Mouse (Mus musculus) neural tube, embryonic 15.5 days (tissue): ENCODE results near the gene Wfdc11. TPM values are rescaled to one million over a fixed set of nuclear protein-coding genes. Genes with fewer than 3 reads are reported as not detected.

Experiments
- ATAC-seq: fragments of 200-750 bp; cut with Nextera tagmentation; 2 replicates; pipeline ENCODE4 v1.8.0; 2017; ENCODE audit warnings: mild to moderate bottlenecking, moderate TSS enrichment, moderate library complexity; ENCODE audit not compliant: low FRiP score
- H3K27ac ChIP-seq: fragments of 300-500 bp; sonication (generic); replicated peaks from 2 replicates; pipeline ENCODE4 v1.5.1; 2015; ENCODE audit warnings: mild to moderate bottlenecking, inconsistent platforms
- H3K27me3 ChIP-seq: fragments of 300-500 bp; sonication (generic); replicated peaks from 2 replicates; pipeline ENCODE4 v1.6.1; 2015; ENCODE audit warnings: inconsistent platforms
- H3K36me3 ChIP-seq: fragments of 300-500 bp; sonication (generic); 2 replicates; pipeline ENCODE4 v1.6.1; 2015; ENCODE audit warnings: inconsistent platforms
- H3K4me1 ChIP-seq: fragments of 300-500 bp; sonication (generic); 2 replicates; pipeline ENCODE4 v1.6.1; 2015; ENCODE audit warnings: inconsistent platforms
- H3K4me2 ChIP-seq: fragments of 300-500 bp; sonication (generic); 2 replicates; pipeline ENCODE4 v1.6.1; 2015; ENCODE audit warnings: inconsistent platforms, mild to moderate bottlenecking, moderate library complexity
- H3K4me3 ChIP-seq: fragments of 300-500 bp; sonication (generic); replicated peaks from 2 replicates; pipeline ENCODE4 v1.5.1; 2015; ENCODE audit warnings: mild to moderate bottlenecking, inconsistent platforms
- H3K9ac ChIP-seq: fragments of 300-500 bp; sonication (generic); replicated peaks from 2 replicates; pipeline ENCODE4 v1.6.1; 2015; ENCODE audit warnings: mild to moderate bottlenecking, inconsistent platforms
- H3K9me3 ChIP-seq: fragments of 300-500 bp; sonication (generic); replicated peaks from 2 replicates; pipeline ENCODE4 v1.6.1; 2016; ENCODE audit warnings: inconsistent platforms
- WGBS: fragments of 180-500 bp; shearing (Covaris S2); methylation state at CpG from one replicate; pipeline ENCODE4 v1.1.7; 2015; ENCODE audit warnings: mixed read lengths; 5-methylcytosine and 5-hydroxymethylcytosine counted together
- polyA plus RNA-seq: library from polyadenylated mRNA; unstranded; fragments of >200 nt; fragmentation: Nextera tagmentation; extraction: Ambion mirVana; gene quantifications from 2 replicates; pipeline ENCODE4 v1.2.1, GENCODE M21; 2015

The Wfdc11 gene
- polyA plus RNA-seq, 1 experiment from 2014 or later: not detected

DNA sequence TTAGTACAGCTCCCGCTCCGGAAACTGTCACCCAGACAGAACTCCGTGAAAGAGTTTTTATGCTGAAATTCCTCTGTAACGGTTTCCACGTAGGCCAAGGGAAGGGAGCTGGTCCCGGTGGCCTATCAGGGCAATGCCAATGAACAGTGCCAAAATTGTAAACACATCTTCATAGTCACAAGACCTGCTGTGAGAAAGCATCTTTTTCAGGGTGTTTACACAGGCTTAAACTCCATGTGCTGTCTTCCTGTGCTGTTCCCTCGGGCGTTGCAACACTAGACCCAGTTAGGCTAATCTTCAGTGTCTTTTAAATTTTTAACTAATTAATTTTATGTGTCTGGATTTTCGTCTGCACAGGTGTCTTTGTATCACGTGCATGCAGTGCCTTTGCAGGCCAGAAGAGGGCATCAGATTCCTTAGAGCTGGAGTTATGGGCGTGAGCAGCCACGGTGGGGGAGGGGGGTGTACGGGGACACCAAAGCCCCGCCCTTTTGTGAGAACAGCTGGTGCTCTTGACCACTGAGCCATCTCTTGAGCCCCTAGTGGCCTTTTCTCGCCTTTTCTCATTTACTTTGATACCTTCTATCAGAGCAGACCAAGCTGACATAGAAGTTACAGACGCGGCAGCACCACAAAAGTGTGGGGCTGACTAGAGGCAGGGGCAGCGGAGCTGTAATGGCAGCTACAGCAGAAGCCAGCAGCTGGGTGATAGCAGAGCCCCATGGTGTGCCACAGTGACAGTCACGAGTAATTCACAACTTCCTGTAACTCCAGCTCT, 5.2 kb upstream of the Wfdc11 start:
- Histone ChIP-seq H3K27me3 (no peaks in the 10 kb centered on the region), H3K9me3 (no peaks in the 10 kb centered on the region), H3K27ac (no peak overlapping the region), H3K36me3 (no peaks in the 10 kb centered on the region), H3K4me1 (peaks cover 10% of the 10 kb centered on the region), H3K4me3 (peak overlapping the region; percentile 37), H3K4me2 (peak overlapping the region; percentile 57), H3K9ac (peak overlapping the region; percentile 40)
- WGBS: 20% methylated on average over 19 of the region's 19 CpGs
- ATAC-seq: peak; percentile 35

- Histone ChIP-seq H3K27me3 (no peaks in the 10 kb centered on the region), H3K4me2 (no peak overlapping the region), H3K36me3 (no peaks in the 10 kb centered on the region), H3K9ac (no peak overlapping the region), H3K9me3 (no peaks in the 10 kb centered on the region), H3K27ac (no peak overlapping the region), H3K4me3 (no peak overlapping the region), H3K4me1 (peaks cover 10% of the 10 kb centered on the region)
- ATAC-seq: no peak
- WGBS: 85% methylated on average over 16 of the region's 16 CpGs
Measured at GRCm38 (mm10) chr2:164676916-164677685, 3.2 kb upstream of the Wfdc11 start.

DNA sequence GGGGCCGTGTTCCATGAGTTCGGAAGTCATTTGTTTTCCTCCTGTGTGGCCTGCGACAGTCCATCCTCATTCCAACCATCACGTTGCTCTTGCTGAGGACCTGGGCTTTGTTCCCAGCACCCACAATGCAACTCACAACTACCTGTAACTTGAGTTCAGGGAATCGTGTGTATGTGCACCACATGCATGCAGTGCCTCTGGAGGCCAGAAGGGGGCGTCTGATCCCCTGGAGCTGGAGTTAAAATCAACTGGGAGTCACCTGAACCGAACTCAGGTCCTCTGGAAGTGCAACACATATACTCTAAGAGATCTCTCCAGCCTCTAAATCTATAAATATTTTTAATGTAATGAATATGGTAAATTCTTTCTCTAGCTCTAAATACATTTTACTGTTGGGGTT, 2.2 kb upstream of the Wfdc11 start:
- no peaks in the 10 kb centered on the region for H3K9me3 ChIP-seq
- WGBS: 83% methylated on average over 7 of the region's 7 CpGs
- no peak overlapping the region for H3K4me3 ChIP-seq
- no peaks in the 10 kb centered on the region for H3K27me3 ChIP-seq
- no peak overlapping the region for H3K4me2 ChIP-seq
- no peak overlapping the region for H3K27ac ChIP-seq
- no peak for ATAC-seq
- H3K36me3 ChIP-seq: no peaks in the 10 kb centered on the region
- H3K4me1 ChIP-seq: peaks cover 10% of the 10 kb centered on the region
- no peak overlapping the region for H3K9ac ChIP-seq

DNA sequence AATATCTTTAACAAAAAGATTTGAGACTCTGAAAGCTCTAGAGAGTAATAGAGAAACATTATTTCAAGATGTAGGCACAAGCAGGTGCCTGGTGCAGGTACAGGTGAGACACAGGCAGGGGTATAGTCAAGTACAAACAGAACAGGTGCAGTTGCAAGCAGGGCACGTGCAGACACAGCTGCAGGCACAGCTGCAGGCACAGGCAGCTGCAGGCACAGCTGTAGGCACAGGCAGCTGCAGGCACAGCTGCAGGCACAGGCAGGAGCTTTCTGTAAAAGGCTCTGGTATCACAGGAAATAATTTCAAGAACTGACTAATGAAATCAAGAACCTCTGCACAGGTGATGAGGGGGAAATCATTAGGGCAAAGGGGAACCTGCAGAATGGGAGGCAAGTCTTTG, 2.9 kb downstream of the Wfdc11 start:
- no peaks in the 10 kb centered on the region for H3K9me3 ChIP-seq
- H3K27ac ChIP-seq: no peak overlapping the region
- no peak overlapping the region for H3K4me3 ChIP-seq
- H3K27me3 ChIP-seq: no peaks in the 10 kb centered on the region
- H3K4me2 ChIP-seq: no peak overlapping the region
- H3K36me3 ChIP-seq: no peaks in the 10 kb centered on the region
- no peak for ATAC-seq
- WGBS: 14% methylated on average over 1 of the region's 1 CpGs
- no peak overlapping the region for H3K9ac ChIP-seq
- no peaks in the 10 kb centered on the region for H3K4me1 ChIP-seq

GRCm38 (mm10) chr2:164670261-164670660, 3.6 kb downstream of the Wfdc11 start:
- no peak for ATAC-seq
- H3K9me3 ChIP-seq: no peaks in the 10 kb centered on the region
- no peak overlapping the region for H3K4me2 ChIP-seq
- H3K36me3 ChIP-seq: no peaks in the 10 kb centered on the region
- 81% methylated on average over 5 of the region's 5 CpGs for WGBS
- H3K9ac ChIP-seq: no peak overlapping the region
- H3K27me3 ChIP-seq: no peaks in the 10 kb centered on the region
- H3K4me3 ChIP-seq: no peak overlapping the region
- H3K27ac ChIP-seq: no peak overlapping the region
- H3K4me1 ChIP-seq: no peaks in the 10 kb centered on the region

- no peak overlapping the region for H3K9ac ChIP-seq
- H3K27ac ChIP-seq: no peak overlapping the region
- no peaks in the 10 kb centered on the region for H3K9me3 ChIP-seq
- no peak for ATAC-seq
- no peaks in the 10 kb centered on the region for H3K4me1 ChIP-seq
- WGBS: 88% methylated on average over 7 of the region's 7 CpGs
- no peaks in the 10 kb centered on the region for H3K27me3 ChIP-seq
- no peaks in the 10 kb centered on the region for H3K36me3 ChIP-seq
- no peak overlapping the region for H3K4me2 ChIP-seq
- H3K4me3 ChIP-seq: no peak overlapping the region
Measured at GRCm38 (mm10) chr2:164664851-164665250, 9.0 kb downstream of the Wfdc11 start.

DNA sequence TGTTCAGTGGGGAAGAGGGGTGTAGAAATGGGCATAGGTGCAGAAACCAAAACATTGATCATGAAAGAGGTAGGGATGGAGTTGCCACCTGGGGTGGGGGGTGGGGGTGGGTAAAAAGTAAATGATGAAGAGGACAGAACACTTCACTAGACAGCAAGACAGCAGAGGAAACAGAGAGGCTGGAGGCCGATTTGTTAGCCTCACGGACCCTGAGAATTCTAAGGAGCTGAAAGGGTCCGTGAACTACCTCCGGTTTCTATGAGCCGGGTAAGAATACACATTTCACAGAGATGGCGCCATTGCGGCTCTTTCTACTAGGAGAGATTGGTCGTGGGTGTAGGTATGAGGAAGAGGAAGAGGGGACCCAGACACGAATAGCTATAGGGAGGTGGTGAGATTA, 17.4 kb downstream of the Wfdc11 start, which contains the start of gene Wfdc9:
Gene Wfdc9 (minus strand): TSS at position 101 of the 400 bp plus-strand sequence.
- no peak within 1 kb of the TSS for H3K4me3 ChIP-seq
- no peak within 1 kb of the TSS for H3K27ac ChIP-seq
- WGBS: 90% methylated on average over 9 of the region's 9 CpGs
- H3K9me3 ChIP-seq: no peaks in the 10 kb centered on the region
- no peaks in the 10 kb centered on the region for H3K36me3 ChIP-seq
- H3K4me2 ChIP-seq: no peak within 1 kb of the TSS
- H3K9ac ChIP-seq: no peak within 1 kb of the TSS
- no peak for ATAC-seq
- no peaks in the 10 kb centered on the region for H3K27me3 ChIP-seq
- no peaks in the 10 kb centered on the region for H3K4me1 ChIP-seq

GRCm38 (mm10) chr2:164655858-164656257, 18.0 kb downstream of the Wfdc11 start, which contains the start of gene Wfdc10:
Wfdc10 (plus strand) TSS chr2:164656046.
- no peaks in the 10 kb centered on the region for H3K36me3 ChIP-seq
- no peaks in the 10 kb centered on the region for H3K4me1 ChIP-seq
- no peaks in the 10 kb centered on the region for H3K9me3 ChIP-seq
- no peak within 1 kb of the TSS for H3K27ac ChIP-seq
- ATAC-seq: no peak
- no peak within 1 kb of the TSS for H3K4me2 ChIP-seq
- WGBS: 17% methylated on average over 11 of the region's 11 CpGs
- no peak within 1 kb of the TSS for H3K4me3 ChIP-seq
- no peaks in the 10 kb centered on the region for H3K27me3 ChIP-seq
- H3K9ac ChIP-seq: no peak within 1 kb of the TSS

GRCm38 (mm10) chr2:164641881-164642673, 31.8 kb downstream of the Wfdc11 start:
- Histone ChIP-seq H3K4me3 (no peak overlapping the region), H3K9ac (no peak overlapping the region), H3K36me3 (no peaks in the 10 kb centered on the region), H3K27me3 (no peaks in the 10 kb centered on the region), H3K4me1 (no peaks in the 10 kb centered on the region), H3K4me2 (no peak overlapping the region), H3K27ac (no peak overlapping the region), H3K9me3 (no peaks in the 10 kb centered on the region)
- WGBS: 65% methylated on average over 13 of the region's 13 CpGs
- ATAC-seq: no peak

- Histone ChIP-seq H3K4me2 (no peak overlapping the region), H3K9me3 (no peaks in the 10 kb centered on the region), H3K27ac (no peak overlapping the region), H3K36me3 (no peaks in the 10 kb centered on the region), H3K9ac (no peak overlapping the region), H3K27me3 (no peaks in the 10 kb centered on the region), H3K4me3 (no peak overlapping the region), H3K4me1 (no peaks in the 10 kb centered on the region)
- no peak for ATAC-seq
- WGBS: 60% methylated on average over 7 of the region's 7 CpGs
Measured at GRCm38 (mm10) chr2:164641129-164641528, 32.8 kb downstream of the Wfdc11 start.

- no peaks in the 10 kb centered on the region for H3K4me1 ChIP-seq
Measured at GRCm38 (mm10) chr2:164638696-164639095, 35.2 kb downstream of the Wfdc11 start, which contains the start of gene Wfdc16. Wfdc16 (minus strand) TSS chr2:164638796.

More at GRCm38 (mm10) chr2:164638696-164639095, 35.2 kb downstream of the Wfdc11 start, which contains the start of gene Wfdc16:
- ATAC-seq: no peak
- no peak within 1 kb of the TSS for H3K4me2 ChIP-seq
- no peaks in the 10 kb centered on the region for H3K36me3 ChIP-seq
- no peak within 1 kb of the TSS for H3K4me3 ChIP-seq
- H3K27me3 ChIP-seq: no peaks in the 10 kb centered on the region
- no peaks in the 10 kb centered on the region for H3K9me3 ChIP-seq
- H3K27ac ChIP-seq: no peak within 1 kb of the TSS
- H3K9ac ChIP-seq: no peak within 1 kb of the TSS
- WGBS: 92% methylated on average over 3 of the region's 3 CpGs
